Mouse (Mus musculus) right cerebral cortex, postnatal 14 days (tissue): ENCODE data around the gene Pard3b.

Experiments used
- DNase-seq: peaks from one replicate; pipeline ENCODE4 v3.0.0; 2022

The Pard3b gene

GRCm38 (mm10) chr1:61638347-61639111, at the start of gene Pard3b:
Gene Pard3b (plus strand): TSS chr1:61638824.
- DNase-seq: peak; percentile 46

GRCm38 (mm10) chr1:61616176-61616575, 22.4 kb upstream of the Pard3b start:
- DNase-seq: no peak

- DNase-seq: no peak
These were observed 18.0 kb upstream of the Pard3b start for GRCm38 (mm10) chr1:61620651-61621050.

GRCm38 (mm10) chr1:61629857-61630256, 8.8 kb upstream of the Pard3b start:
- no peak for DNase-seq

- peak; percentile 7 for DNase-seq
These were observed 780 bp downstream of the Pard3b start for GRCm38 (mm10) chr1:61639114-61640093.

GRCm38 (mm10) chr1:61641880-61642279, 3.3 kb downstream of the Pard3b start:
- DNase-seq: no peak

- no peak for DNase-seq
These were observed 6.4 kb downstream of the Pard3b start for GRCm38 (mm10) chr1:61645062-61645461.

- no peak for DNase-seq
These were observed 11.3 kb downstream of the Pard3b start for GRCm38 (mm10) chr1:61649964-61650363.

GRCm38 (mm10) chr1:61651454-61652271, 13.0 kb downstream of the Pard3b start:
- no peak for DNase-seq

GRCm38 (mm10) chr1:61657760-61658159, 19.1 kb downstream of the Pard3b start:
- DNase-seq: no peak

- DNase-seq: no peak
These were observed 21.3 kb downstream of the Pard3b start for GRCm38 (mm10) chr1:61659931-61660330.

- no peak for DNase-seq
These were observed 46.7 kb downstream of the Pard3b start for GRCm38 (mm10) chr1:61685221-61685814.

GRCm38 (mm10) chr1:61685921-61686320, 47.3 kb downstream of the Pard3b start:
- no peak for DNase-seq

GRCm38 (mm10) chr1:61688301-61688700, 49.7 kb downstream of the Pard3b start:
- no peak for DNase-seq

GRCm38 (mm10) chr1:61698462-61699218, 60.0 kb downstream of the Pard3b start:
- no peak for DNase-seq

- DNase-seq: no peak
These were observed 71.2 kb downstream of the Pard3b start for GRCm38 (mm10) chr1:61709812-61710211.

GRCm38 (mm10) chr1:61711523-61711922, 72.9 kb downstream of the Pard3b start:
- DNase-seq: no peak

GRCm38 (mm10) chr1:61729654-61730053, 91.0 kb downstream of the Pard3b start:
- no peak for DNase-seq

- DNase-seq: no peak
These were observed 97.9 kb downstream of the Pard3b start for GRCm38 (mm10) chr1:61736550-61736949.

- no peak for DNase-seq
These were observed 104.2 kb downstream of the Pard3b start for GRCm38 (mm10) chr1:61742831-61743230.

- no peak for DNase-seq
These were observed 108.9 kb downstream of the Pard3b start for GRCm38 (mm10) chr1:61747481-61747880.

- DNase-seq: no peak
These were observed 112.4 kb downstream of the Pard3b start for GRCm38 (mm10) chr1:61751008-61751407.
